Mouse (Mus musculus) kidney, adult 18-20 months (tissue): ENCODE measurements at regions not wholly inside any gene's neighbourhood (a gene's known extent, or its start where the extent isn't known, plus 50 kb on each side); places are given as distances from the start of the nearest gene placed in this dataset.

ENCODE experiments used
- DNase-seq: peaks from one replicate; pipeline ENCODE4 v3.0.0; 2021

GRCm38 (mm10) chr11:64135308-64135591, 56.0 kb upstream of the Cox10 start:
- no peak for DNase-seq

- DNase-seq = no peak
Observed at GRCm38 (mm10) chr11:64134571-64135307, 55.5 kb upstream of the Cox10 start.
